Mouse (Mus musculus) inflammation-experienced regulatory T-cells, adult 6 months (primary cell): ENCODE results near the gene Gm5890. TPM values are rescaled to one million over a fixed set of nuclear protein-coding genes. Genes with fewer than 3 reads are reported as not detected.
"Not testable (repeated sequence)": the region's sequence is repeated elsewhere in the genome, so short reads cannot be mapped to it uniquely, and the experiment has no call there.

Experiments
- ATAC-seq: one replicate; pipeline ENCODE4 v1.8.0; 2017
- polyA plus RNA-seq, 3 experiments: library from polyadenylated mRNA; unstranded; fragments of 100-300 nt; shearing (Covaris generic); gene quantifications; one replicate each; pipeline ENCODE4 v1.2.1; 2017

Gm5890 gene
- not detected for polyA plus RNA-seq

DNA sequence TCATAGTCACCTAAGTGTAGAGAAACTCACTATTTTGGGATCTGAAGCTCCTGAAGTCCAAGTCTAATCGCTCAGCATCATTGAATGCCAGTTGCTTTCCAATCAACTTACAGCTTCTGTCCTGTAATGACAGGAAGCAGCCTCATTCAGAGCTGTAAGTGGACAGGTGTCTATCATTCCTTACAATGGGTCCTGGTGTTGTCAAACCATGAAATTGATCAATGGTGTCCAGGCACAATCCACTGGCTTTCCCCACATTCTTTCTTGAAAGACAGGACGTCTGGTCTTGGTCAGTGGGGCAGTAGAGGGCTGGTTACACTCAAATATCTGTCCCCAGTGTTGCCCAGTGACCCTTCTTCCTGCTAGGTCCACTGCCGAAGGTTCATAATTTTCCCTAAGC lies at the start of gene Gm5890:
TSS of gene Gm5890 (minus strand) at position 101 of the 400 bp plus-strand sequence.
- ATAC-seq, result not testable (repeated sequence)

DNA sequence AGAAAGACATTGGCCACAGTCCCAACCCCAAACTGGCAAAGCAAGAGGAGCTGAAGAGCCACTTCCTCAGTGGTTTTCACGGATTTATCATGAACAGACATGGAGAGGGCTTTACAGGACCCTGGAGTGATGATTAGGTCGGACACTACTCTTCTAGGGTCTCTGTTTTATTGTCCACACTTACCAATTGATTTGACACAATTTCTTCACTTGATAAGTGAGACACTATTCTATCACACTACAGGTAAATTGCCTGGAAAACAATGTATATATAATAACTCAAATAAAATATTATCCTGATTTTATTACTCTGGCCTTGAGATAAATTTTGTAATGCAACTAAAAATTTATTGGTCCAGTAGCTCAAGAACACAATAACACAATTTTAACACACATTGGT lies 28.9 kb downstream of the Gm5890 start, which contains the start of gene Gm4498:
TSS of gene Gm4498 (minus strand) at position 101 of the 400 bp plus-strand sequence.
- not testable (repeated sequence) for ATAC-seq

Other genes with a start within 250 kb of the Gm5890 start
- gene Vmn1r91, start 163.2 kb downstream of the Gm5890 start, polyA plus RNA-seq, result not detected
- not detected for gene Gm16442, start 140.3 kb downstream of the Gm5890 start, polyA plus RNA-seq
- gene Vmn1r93, start 123.7 kb downstream of the Gm5890 start, polyA plus RNA-seq, result not detected
- gene Vmn1r94, start 94.5 kb downstream of the Gm5890 start, polyA plus RNA-seq, result not detected
- gene Vmn1r95, start 69.1 kb downstream of the Gm5890 start, polyA plus RNA-seq, result not detected
- gene Gm6164, start 57.2 kb downstream of the Gm5890 start, polyA plus RNA-seq, result not detected
- gene Gm4498, start 29.0 kb downstream of the Gm5890 start, polyA plus RNA-seq, result not detected
- not detected for gene Gm4133, start 71.2 kb upstream of the Gm5890 start, polyA plus RNA-seq
- not detected for gene Gm5728, start 112.6 kb upstream of the Gm5890 start, polyA plus RNA-seq
- gene Vmn1r100, start 155.1 kb upstream of the Gm5890 start, polyA plus RNA-seq, result not detected
- gene Vmn1r101, start 179.8 kb upstream of the Gm5890 start, polyA plus RNA-seq, result not detected
- gene Gm10670, start 212.1 kb upstream of the Gm5890 start, polyA plus RNA-seq, result not detected
- not detected for gene Vmn1r103, start 247.7 kb upstream of the Gm5890 start, polyA plus RNA-seq